Mouse (Mus musculus) MEL (cell line): ENCODE measurements around the gene Tshz2. TPM values are rescaled to one million over a fixed set of nuclear protein-coding genes. Genes with fewer than 3 reads are reported as not detected.

ENCODE experiments used
- DNase-seq: peaks from one replicate; pipeline ENCODE4 v3.0.0; 2011; ENCODE audit warnings: low read depth, low spot score
- H3K27ac ChIP-seq: 2 replicates; pipeline ENCODE4 v1.5.1; 2012; ENCODE audit warnings: low read depth, mild to moderate bottlenecking, control low read depth, low read length, moderate library complexity; ENCODE audit not compliant: control insufficient read depth
- H3K27me3 ChIP-seq, 2 experiments: fragments of 150-350 bp in 1 of 2; sonication (generic) in 1 of 2; 2 replicates each; pipeline ENCODE4 v1.6.1; 2012; ENCODE audit warnings: low read length in 2 of 2, mild to moderate bottlenecking in 2 of 2, improper control_type of control experiment in 1 of 2, moderate library complexity in 1 of 2; ENCODE audit not compliant: insufficient read depth in 2 of 2, control insufficient read depth in 1 of 2
- H3K36me3 ChIP-seq, 2 experiments: 2 replicates each; pipeline ENCODE4 v1.6.1; 2012 to 2014; ENCODE audit warnings: low read length in 2 of 2, improper control_type of control experiment in 1 of 2, inconsistent platforms in 1 of 2, mild to moderate bottlenecking in 1 of 2; ENCODE audit not compliant: insufficient read depth in 2 of 2, control insufficient read depth in 1 of 2
- H3K4me1 ChIP-seq, 2 experiments: fragments of 150-350 bp in 1 of 2; sonication (generic) in 1 of 2; 2 replicates each; pipeline ENCODE4 v1.6.1; 2012; ENCODE audit warnings: low read length in 2 of 2, improper control_type of control experiment in 1 of 2, mild to moderate bottlenecking in 1 of 2; ENCODE audit not compliant: insufficient read depth in 2 of 2, control insufficient read depth in 1 of 2
- H3K4me3 ChIP-seq, 2 experiments: fragments of 150-350 bp in 1 of 2; sonication (generic) in 1 of 2; 2 replicates each; pipeline ENCODE4 v1.5.1; 2012; ENCODE audit warnings: low read depth in 2 of 2, low read length in 2 of 2, mild to moderate bottlenecking in 2 of 2, moderate library complexity in 2 of 2, control low read depth in 1 of 2, improper control_type of control experiment in 1 of 2; ENCODE audit not compliant: control insufficient read depth in 1 of 2, insufficient read depth in 1 of 2
- H3K79me2 ChIP-seq: 2 replicates; pipeline ENCODE4 v1.6.1; 2012; ENCODE audit warnings: mild to moderate bottlenecking, low read length, moderate library complexity; ENCODE audit not compliant: control insufficient read depth, poor library complexity, insufficient read depth
- H3K9ac ChIP-seq: 2 replicates; pipeline ENCODE4 v1.6.1; 2012; ENCODE audit warnings: low read depth, mild to moderate bottlenecking, control low read depth, low read length, moderate library complexity; ENCODE audit not compliant: control insufficient read depth, poor library complexity, severe bottlenecking
- H3K9me3 ChIP-seq: fragments of 150-350 bp; sonication (generic); replicated peaks from 2 replicates; pipeline ENCODE4 v1.6.1; 2012; ENCODE audit warnings: mild to moderate bottlenecking, low read length, improper control_type of control experiment, moderate library complexity; ENCODE audit not compliant: insufficient read depth
- BHLHE40 ChIP-seq: IDR thresholded peaks from 2 replicates; pipeline ENCODE4 v1.6.1; 2012; ENCODE audit warnings: low read depth, mild to moderate bottlenecking, inconsistent platforms, low read length, improper control_type of control experiment, borderline replicate concordance
- CHD1 ChIP-seq: IDR thresholded peaks from 2 replicates; pipeline ENCODE4 v1.6.1; 2012; ENCODE audit warnings: low read depth, mild to moderate bottlenecking, inconsistent platforms, low read length, improper control_type of control experiment
- E2F4 ChIP-seq: IDR thresholded peaks from 2 replicates; pipeline ENCODE4 v1.6.1; 2011; ENCODE audit warnings: low read depth, low read length, improper control_type of control experiment, borderline replicate concordance
- EP300 ChIP-seq, 2 experiments: IDR thresholded peaks; 2 replicates each; pipeline ENCODE4 v1.6.1; 2011; ENCODE audit warnings: improper control_type of control experiment in 2 of 2, low read length in 2 of 2, low read depth in 1 of 2, mild to moderate bottlenecking in 1 of 2
- GABPA ChIP-seq: IDR thresholded peaks from 2 replicates; pipeline ENCODE4 v1.6.1; 2012; ENCODE audit warnings: low read depth, mild to moderate bottlenecking, inconsistent platforms, low read length, improper control_type of control experiment, moderate library complexity
- GATA1 ChIP-seq: IDR thresholded peaks from 2 replicates; pipeline ENCODE4 v1.6.1; 2011; ENCODE audit warnings: low read depth, low read length, improper control_type of control experiment
- JUND ChIP-seq: IDR thresholded peaks from 2 replicates; pipeline ENCODE4 v1.6.1; 2011; ENCODE audit warnings: low read depth, mild to moderate bottlenecking, improper control_type of control experiment, low read length
- KAT2A ChIP-seq: conservative IDR thresholded peaks from 2 replicates; pipeline ENCODE4 v1.6.1; 2012; ENCODE audit warnings: low read depth, low read length, improper control_type of control experiment, inconsistent platforms
- MAFK ChIP-seq: IDR thresholded peaks from 2 replicates; pipeline ENCODE4 v1.6.1; 2011; ENCODE audit warnings: low read depth, mild to moderate bottlenecking, low read length, improper control_type of control experiment, borderline replicate concordance
- MAZ ChIP-seq: IDR thresholded peaks from 2 replicates; pipeline ENCODE4 v1.6.1; 2012; ENCODE audit warnings: low read depth, mild to moderate bottlenecking, inconsistent platforms, low read length, improper control_type of control experiment
- MXI1 ChIP-seq: IDR thresholded peaks from 2 replicates; pipeline ENCODE4 v1.6.1; 2011; ENCODE audit warnings: mild to moderate bottlenecking, low read depth, low read length, improper control_type of control experiment
- MYB ChIP-seq: IDR thresholded peaks from 2 replicates; pipeline ENCODE4 v1.6.1; 2011; ENCODE audit warnings: mild to moderate bottlenecking, low read depth, low read length, improper control_type of control experiment
- NELFE ChIP-seq: IDR thresholded peaks from 2 replicates; pipeline ENCODE4 v1.6.1; 2011; ENCODE audit warnings: low read depth, low read length, improper control_type of control experiment
- NRF1 ChIP-seq: IDR thresholded peaks from 2 replicates; pipeline ENCODE4 v1.6.1; 2014; ENCODE audit warnings: low read depth, mild to moderate bottlenecking, inconsistent platforms, low read length, improper control_type of control experiment, moderate library complexity; ENCODE audit not compliant: poor library complexity, insufficient read depth, severe bottlenecking
- POLR2A ChIP-seq, 2 experiments: IDR thresholded peaks; 2 replicates each; pipeline ENCODE4 v1.6.1; 2011 to 2012; ENCODE audit warnings: low read length in 2 of 2, mild to moderate bottlenecking in 2 of 2, control low read depth in 1 of 2, improper control_type of control experiment in 1 of 2, low read depth in 1 of 2, moderate library complexity in 1 of 2; ENCODE audit not compliant: control insufficient read depth in 1 of 2, insufficient read depth in 1 of 2, poor library complexity in 1 of 2
- POLR2AphosphoS2 ChIP-seq: IDR thresholded peaks from 2 replicates; pipeline ENCODE4 v1.6.1; 2011; ENCODE audit warnings: low read length, improper control_type of control experiment
- POLR2AphosphoS5 ChIP-seq: IDR thresholded peaks from 2 replicates; pipeline ENCODE4 v1.6.1; 2012; ENCODE audit warnings: low read depth, borderline replicate concordance, mild to moderate bottlenecking, inconsistent platforms, low read length, moderate library complexity, mixed read lengths
- RAD21 ChIP-seq: IDR thresholded peaks from 2 replicates; pipeline ENCODE4 v1.6.1; 2011; ENCODE audit warnings: mild to moderate bottlenecking, low read depth, low read length, improper control_type of control experiment
- RCOR1 ChIP-seq: IDR thresholded peaks from 2 replicates; pipeline ENCODE4 v1.6.1; 2012; ENCODE audit warnings: low read depth, mild to moderate bottlenecking, inconsistent platforms, low read length, improper control_type of control experiment
- ZKSCAN1 ChIP-seq: IDR thresholded peaks from 2 replicates; pipeline ENCODE4 v1.6.1; 2012; ENCODE audit warnings: low read depth, mild to moderate bottlenecking, inconsistent platforms, low read length, improper control_type of control experiment, moderate library complexity
- ZMIZ1 ChIP-seq: IDR thresholded peaks from 2 replicates; pipeline ENCODE4 v1.6.1; 2012; ENCODE audit warnings: low read depth, mild to moderate bottlenecking, inconsistent platforms, low read length, improper control_type of control experiment, moderate library complexity
- ZNF384 ChIP-seq: IDR thresholded peaks from 2 replicates; pipeline ENCODE4 v1.6.1; 2012; ENCODE audit warnings: low read depth, mild to moderate bottlenecking, inconsistent platforms, low read length, improper control_type of control experiment
- polyA plus RNA-seq, 2 experiments: library from polyadenylated mRNA; stranded (reverse) in 1 of 2; unstranded in 1 of 2; fragments of >175 nt in 1 of 2; fragments of >200 nt in 1 of 2; gene quantifications; 2 replicates each; pipeline versions ENCODE4 v1.2.1 to v1.2.4; 2012; ENCODE audit warnings: low replicate concordance in 2 of 2, low read depth in 1 of 2; ENCODE audit not compliant: insufficient read length in 2 of 2, insufficient read depth in 1 of 2, missing spikeins in 1 of 2
- total RNA-seq: library from RNA; depleted of rRNA; stranded (reverse); fragments of 300-350 nt; gene quantifications from 2 replicates; pipeline ENCODE4 v1.2.3, GENCODE M21; 2012

Gene Tshz2
- total and polyA plus RNA-seq, 3 experiments, result not detected

DNA sequence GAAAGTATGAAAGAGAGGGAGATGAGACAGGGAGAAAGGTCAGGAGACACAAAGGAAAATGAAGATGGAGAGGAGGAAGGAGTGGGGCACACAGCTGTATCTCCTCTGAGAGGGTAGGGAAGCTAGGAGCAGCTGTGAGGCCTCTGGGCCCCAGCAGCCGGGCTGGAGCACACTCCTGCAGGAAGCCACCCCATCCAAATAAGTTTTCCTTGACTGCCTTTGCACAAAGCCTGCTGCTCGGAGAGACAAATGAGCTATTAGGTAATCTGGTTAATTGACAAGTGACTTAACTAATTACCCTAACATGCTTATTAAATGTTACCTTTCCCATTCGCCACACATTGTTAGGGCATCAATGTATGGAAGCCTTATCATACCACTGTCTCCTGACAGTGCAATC, 159.9 kb downstream of the Tshz2 start:
- TF ChIP-seq MYB, result no peak
- no peak for TF ChIP-seq POLR2AphosphoS2
- no peak for TF ChIP-seq BHLHE40
- TF ChIP-seq ZNF384, result no peak
- TF ChIP-seq GABPA, result no peak
- no peak for TF ChIP-seq MAFK
- TF ChIP-seq KAT2A, result no peak
- TF ChIP-seq GATA1, result no peak
- no peak for TF ChIP-seq JUND
- TF ChIP-seq NELFE, result no peak
- TF ChIP-seq E2F4, result no peak

GRCm38 (mm10) chr2:169802241-169802640, 169.4 kb downstream of the Tshz2 start:
- H3K79me2 ChIP-seq, result no peaks in the 10 kb centered on the region
- no peak overlapping the region for H3K9ac ChIP-seq
- H3K4me1 ChIP-seq, result no peaks in the 10 kb centered on the region
- no peaks in the 10 kb centered on the region for H3K36me3 ChIP-seq
- no peak overlapping the region for H3K27ac ChIP-seq
- no peaks in the 10 kb centered on the region for H3K9me3 ChIP-seq
- H3K27me3 ChIP-seq, result no peaks in the 10 kb centered on the region
- DNase-seq, result no peak
- no peak for TF ChIP-seq CHD1
- TF ChIP-seq KAT2A, result no peak
- no peak for TF ChIP-seq NELFE
- TF ChIP-seq ZKSCAN1, result no peak
- TF ChIP-seq RCOR1, result no peak
- TF ChIP-seq E2F4, result no peak
- no peak for TF ChIP-seq MAZ
- TF ChIP-seq NRF1, result no peak
- no peak for TF ChIP-seq POLR2A (IDR thresholded peaks at IDR 0.05; ENCODE audit: control insufficient read depth in 1 of 2, insufficient read depth in 1 of 2, low read depth in 1 of 2, low read length in 2 of 2, poor library complexity in 1 of 2)
- TF ChIP-seq MYB, result no peak
- TF ChIP-seq EP300 (IDR thresholded peaks at IDR 0.05; ENCODE audit: low read depth in 1 of 2, low read length in 2 of 2), result no peak
- no peak for TF ChIP-seq MAFK
- TF ChIP-seq RAD21, result no peak
- no peak for TF ChIP-seq MXI1
- no peak for TF ChIP-seq POLR2AphosphoS2
- no peak for TF ChIP-seq GATA1
- no peak for TF ChIP-seq ZMIZ1
- no peak for TF ChIP-seq ZNF384
- TF ChIP-seq POLR2AphosphoS5, result no peak
- no peak overlapping the region for H3K4me3 ChIP-seq

More for the DNA sequence above, 159.9 kb downstream of the Tshz2 start:
- no peaks in the 10 kb centered on the region for H3K4me1 ChIP-seq
- H3K9ac ChIP-seq, result no peak overlapping the region
- no peaks in the 10 kb centered on the region for H3K79me2 ChIP-seq
- H3K27me3 ChIP-seq, result no peaks in the 10 kb centered on the region
- no peaks in the 10 kb centered on the region for H3K36me3 ChIP-seq
- no peak for DNase-seq
- no peak overlapping the region for H3K4me3 ChIP-seq
- no peak overlapping the region for H3K27ac ChIP-seq
- H3K9me3 ChIP-seq, result no peaks in the 10 kb centered on the region
